Mouse (Mus musculus) intestine, embryonic 15.5 days (tissue): ENCODE results near the gene Serpinb6c. TPM values are rescaled to one million over a fixed set of nuclear protein-coding genes. Genes with fewer than 3 reads are reported as not detected.
A peak's percentile ranks its signal among the peaks of the same experiment; 100 is the strongest.
"Not testable (repeated sequence)": the region's sequence is repeated elsewhere in the genome, so short reads cannot be mapped to it uniquely, and the experiment has no call there.

Experiments used
- ATAC-seq: fragments of 200-750 bp; cut with Nextera tagmentation; 2 replicates; pipeline ENCODE4 v1.8.0; 2017; ENCODE audit warnings: moderate TSS enrichment, moderate library complexity
- H3K27ac ChIP-seq: fragments of 300-500 bp; sonication (generic); 2 replicates; pipeline ENCODE4 v1.5.1; 2015; ENCODE audit warnings: mild to moderate bottlenecking, inconsistent platforms
- H3K27me3 ChIP-seq: fragments of 300-500 bp; sonication (generic); replicated peaks from 2 replicates; pipeline ENCODE4 v1.6.1; 2015; ENCODE audit warnings: inconsistent platforms
- H3K36me3 ChIP-seq: fragments of 300-500 bp; sonication (generic); 2 replicates; pipeline ENCODE4 v1.6.1; 2015; ENCODE audit warnings: inconsistent platforms
- H3K4me1 ChIP-seq: fragments of 300-500 bp; sonication (generic); replicated peaks from 2 replicates; pipeline ENCODE4 v1.6.1; 2015; ENCODE audit warnings: inconsistent platforms
- H3K4me2 ChIP-seq: fragments of 300-500 bp; sonication (generic); replicated peaks from 2 replicates; pipeline ENCODE4 v1.6.1; 2015; ENCODE audit warnings: mild to moderate bottlenecking, inconsistent platforms
- H3K4me3 ChIP-seq: fragments of 300-500 bp; sonication (generic); replicated peaks from 2 replicates; pipeline ENCODE4 v1.5.1; 2015; ENCODE audit warnings: inconsistent platforms
- H3K9ac ChIP-seq: fragments of 300-500 bp; sonication (generic); 2 replicates; pipeline ENCODE4 v1.6.1; 2015; ENCODE audit warnings: inconsistent platforms
- H3K9me3 ChIP-seq: fragments of 300-500 bp; sonication (generic); 2 replicates; pipeline ENCODE4 v1.6.1; 2016; ENCODE audit warnings: inconsistent platforms
- WGBS: fragments of 180-500 bp; shearing (Covaris S2); methylation state at CpG from one replicate; pipeline ENCODE4 v1.1.7; 2015; 5-methylcytosine and 5-hydroxymethylcytosine counted together
- polyA plus RNA-seq: library from polyadenylated mRNA; unstranded; fragments of >200 nt; fragmentation: Nextera tagmentation; extraction: Ambion mirVana; gene quantifications from 2 replicates; pipeline ENCODE4 v1.2.1, GENCODE M21; 2015

Serpinb6c gene
- not detected in 2 replicates for polyA plus RNA-seq

- WGBS, result 70% methylated on average over 18 of the region's 18 CpGs
- H3K9ac ChIP-seq, result no peak within 1 kb of the TSS
- ATAC-seq, result no peak
These were observed at the start of gene Serpinb6c for GRCm38 (mm10) chr13:33905176-33905954. TSS of gene Serpinb6c (minus strand) at chr13:33905708.

GRCm38 (mm10) chr13:33952947-33953346 lies 47.4 kb upstream of the Serpinb6c start:
- Histone ChIP-seq H3K36me3 (no peaks in the 10 kb centered on the region), H3K4me1 (no peaks in the 10 kb centered on the region), H3K27ac (no peak overlapping the region), H3K4me2 (no peak overlapping the region), H3K4me3 (no peak overlapping the region), H3K9ac (no peak overlapping the region), H3K27me3 (no peaks in the 10 kb centered on the region), H3K9me3 (no peaks in the 10 kb centered on the region)
- ATAC-seq, result no peak
- 81% methylated on average over 2 of the region's 2 CpGs for WGBS

More at GRCm38 (mm10) chr13:33905176-33905954, at the start of gene Serpinb6c:
- no peaks in the 10 kb centered on the region for H3K36me3 ChIP-seq
- H3K27ac ChIP-seq, result no peak within 1 kb of the TSS
- no peaks in the 10 kb centered on the region for H3K9me3 ChIP-seq
- H3K4me2 ChIP-seq, result no peak within 1 kb of the TSS
- no peaks in the 10 kb centered on the region for H3K4me1 ChIP-seq
- H3K27me3 ChIP-seq, result no peaks in the 10 kb centered on the region
- no peak within 1 kb of the TSS for H3K4me3 ChIP-seq

GRCm38 (mm10) chr13:33952075-33952449 lies 46.6 kb upstream of the Serpinb6c start:
- H3K9me3 ChIP-seq, result no peaks in the 10 kb centered on the region
- H3K4me3 ChIP-seq, result no peak overlapping the region
- no peaks in the 10 kb centered on the region for H3K4me1 ChIP-seq
- ATAC-seq, result no peak
- H3K4me2 ChIP-seq, result no peak overlapping the region
- no peaks in the 10 kb centered on the region for H3K27me3 ChIP-seq
- no peak overlapping the region for H3K27ac ChIP-seq
- no peak overlapping the region for H3K9ac ChIP-seq
- WGBS, result 52% methylated on average over 1 of the region's 1 CpGs
- no peaks in the 10 kb centered on the region for H3K36me3 ChIP-seq

- no peaks in the 10 kb centered on the region for H3K36me3 ChIP-seq
- H3K4me2 ChIP-seq, result no peak overlapping the region
- H3K9ac ChIP-seq, result no peak overlapping the region
- no peak overlapping the region for H3K27ac ChIP-seq
- no peaks in the 10 kb centered on the region for H3K27me3 ChIP-seq
- no peaks in the 10 kb centered on the region for H3K9me3 ChIP-seq
- no peak overlapping the region for H3K4me3 ChIP-seq
- ATAC-seq, result no peak
- no peaks in the 10 kb centered on the region for H3K4me1 ChIP-seq
- 91% methylated on average over 4 of the region's 4 CpGs for WGBS
These were observed 46.0 kb upstream of the Serpinb6c start for GRCm38 (mm10) chr13:33951308-33952074.

- Histone ChIP-seq H3K4me2 (no peak overlapping the region), H3K27ac (no peak overlapping the region), H3K9me3 (no peaks in the 10 kb centered on the region), H3K4me1 (no peaks in the 10 kb centered on the region), H3K27me3 (no peaks in the 10 kb centered on the region), H3K4me3 (no peak overlapping the region), H3K9ac (no peak overlapping the region), H3K36me3 (no peaks in the 10 kb centered on the region)
- 0 out of 2 replicates have a peak, but pooled peaks have one; percentile 39 for ATAC-seq
- WGBS, result 47% methylated on average over 4 of the region's 4 CpGs
These were observed 36.8 kb upstream of the Serpinb6c start for GRCm38 (mm10) chr13:33942212-33942779.

GRCm38 (mm10) chr13:33941288-33941808 lies 35.8 kb upstream of the Serpinb6c start:
- no peaks in the 10 kb centered on the region for H3K36me3 ChIP-seq
- no peak overlapping the region for H3K9ac ChIP-seq
- H3K27me3 ChIP-seq, result no peaks in the 10 kb centered on the region
- no peak overlapping the region for H3K4me3 ChIP-seq
- H3K4me2 ChIP-seq, result no peak overlapping the region
- no peak overlapping the region for H3K27ac ChIP-seq
- WGBS, result 85% methylated on average over 5 of the region's 5 CpGs
- ATAC-seq, result no peak
- H3K4me1 ChIP-seq, result no peaks in the 10 kb centered on the region
- H3K9me3 ChIP-seq, result no peaks in the 10 kb centered on the region

GRCm38 (mm10) chr13:33937587-33937986 lies 32.1 kb upstream of the Serpinb6c start:
- not testable (repeated sequence) for H3K9ac ChIP-seq, ATAC-seq

GRCm38 (mm10) chr13:33937151-33937550 lies 31.6 kb upstream of the Serpinb6c start:
- H3K9me3 ChIP-seq, result no peaks in the 10 kb centered on the region
- 68% methylated on average over 5 of the region's 5 CpGs for WGBS
- no peaks in the 10 kb centered on the region for H3K36me3 ChIP-seq
- H3K4me2 ChIP-seq, result no peak overlapping the region
- H3K27ac ChIP-seq, result no peak overlapping the region
- peaks cover 7% of the 10 kb centered on the region for H3K4me1 ChIP-seq
- H3K4me3 ChIP-seq, result no peak overlapping the region
- ATAC-seq, result no peak
- H3K27me3 ChIP-seq, result no peaks in the 10 kb centered on the region
- no peak overlapping the region for H3K9ac ChIP-seq

More at GRCm38 (mm10) chr13:33937587-33937986, 32.1 kb upstream of the Serpinb6c start:
- H3K27ac ChIP-seq, H3K9me3 ChIP-seq, H3K36me3 ChIP-seq, H3K4me2 ChIP-seq, H3K4me1 ChIP-seq, H3K27me3 ChIP-seq, H3K4me3 ChIP-seq: not testable (repeated sequence)

GRCm38 (mm10) chr13:33935465-33936181 lies 30.1 kb upstream of the Serpinb6c start:
- peak overlapping the region; percentile 68 for H3K4me3 ChIP-seq
- peaks cover 7% of the 10 kb centered on the region for H3K4me1 ChIP-seq
- no peaks in the 10 kb centered on the region for H3K36me3 ChIP-seq
- peak overlapping the region; percentile 85 for H3K27ac ChIP-seq
- H3K9ac ChIP-seq, result peak overlapping the region; percentile 80
- H3K4me2 ChIP-seq, result peak overlapping the region; percentile 79
- no peaks in the 10 kb centered on the region for H3K9me3 ChIP-seq
- ATAC-seq, result peak; percentile 93
- no peaks in the 10 kb centered on the region for H3K27me3 ChIP-seq
- 1% methylated on average over 44 of the region's 44 CpGs for WGBS

- peak overlapping the region; percentile 85 for H3K27ac ChIP-seq
These were observed 29.2 kb upstream of the Serpinb6c start for GRCm38 (mm10) chr13:33934743-33935142.

GRCm38 (mm10) chr13:33930912-33931311 lies 25.4 kb upstream of the Serpinb6c start:
- 73% methylated on average over 3 of the region's 3 CpGs for WGBS
- H3K4me2 ChIP-seq, result no peak overlapping the region

More at GRCm38 (mm10) chr13:33934743-33935142, 29.2 kb upstream of the Serpinb6c start:
- Histone ChIP-seq H3K9me3 (no peaks in the 10 kb centered on the region), H3K4me2 (peak overlapping the region; percentile 79), H3K27me3 (no peaks in the 10 kb centered on the region), H3K4me3 (peak overlapping the region; percentile 68), H3K36me3 (peaks cover 7% of the 10 kb centered on the region), H3K9ac (0 out of 2 replicates have a peak overlapping the region, but pooled peaks have one; percentile 80), H3K4me1 (peaks cover 7% of the 10 kb centered on the region)
- ATAC-seq, result peak; percentile 69
- 47% methylated on average over 6 of the region's 6 CpGs for WGBS

More at GRCm38 (mm10) chr13:33930912-33931311, 25.4 kb upstream of the Serpinb6c start:
- H3K4me1 ChIP-seq, result peaks cover 7% of the 10 kb centered on the region
- H3K9ac ChIP-seq, result no peak overlapping the region
- no peak for ATAC-seq
- no peak overlapping the region for H3K27ac ChIP-seq
- H3K27me3 ChIP-seq, result no peaks in the 10 kb centered on the region
- no peak overlapping the region for H3K4me3 ChIP-seq
- peaks cover 11% of the 10 kb centered on the region for H3K36me3 ChIP-seq
- H3K9me3 ChIP-seq, result no peaks in the 10 kb centered on the region
